Mouse (Mus musculus) urinary bladder, adult 18-20 months (tissue): Measurements from ENCODE around the gene Samd13.

Source experiments
- DNase-seq, 2 experiments: peaks; one replicate each; pipeline ENCODE4 v3.0.0; 2022; ENCODE audit warnings: low spot score in 2 of 2, mixed read lengths in 2 of 2

The Samd13 gene

GRCm38 (mm10) chr3:146616533-146617283 lies 68.7 kb downstream of the Samd13 start:
- DNase-seq: no peak

- no peak for DNase-seq
Measured at GRCm38 (mm10) chr3:146615496-146615895, 69.9 kb downstream of the Samd13 start, which contains the start of gene Dnase2b. Dnase2b (minus strand) TSS chr3:146615596.

GRCm38 (mm10) chr3:146611821-146612220 lies 73.6 kb downstream of the Samd13 start:
- DNase-seq: no peak

GRCm38 (mm10) chr3:146611261-146611660 lies 74.1 kb downstream of the Samd13 start:
- no peak for DNase-seq

GRCm38 (mm10) chr3:146610322-146610721 lies 75.1 kb downstream of the Samd13 start:
- no peak for DNase-seq

- DNase-seq: no peak
Measured at GRCm38 (mm10) chr3:146607368-146607767, 78.0 kb downstream of the Samd13 start.

- DNase-seq: no peak
Measured at GRCm38 (mm10) chr3:146604647-146605046, 80.7 kb downstream of the Samd13 start.

- no peak for DNase-seq
Measured at GRCm38 (mm10) chr3:146602531-146602930, 82.9 kb downstream of the Samd13 start.

- DNase-seq: no peak
Measured at GRCm38 (mm10) chr3:146601205-146601604, 84.2 kb downstream of the Samd13 start.

GRCm38 (mm10) chr3:146599198-146599900 lies 86.0 kb downstream of the Samd13 start:
- no peak for DNase-seq

- DNase-seq: no peak
Measured at GRCm38 (mm10) chr3:146598411-146598810, 87.0 kb downstream of the Samd13 start.

- DNase-seq: no peak
Measured at GRCm38 (mm10) chr3:146596864-146597263, 88.5 kb downstream of the Samd13 start.

- DNase-seq: no peak
Measured at GRCm38 (mm10) chr3:146596387-146596786, 89.0 kb downstream of the Samd13 start.

GRCm38 (mm10) chr3:146595440-146595839 lies 90.0 kb downstream of the Samd13 start:
- DNase-seq: no peak
